Mouse (Mus musculus): ENCODE measurements around the gene Rnf181.

Rnf181 gene

GRCm38 (mm10) chr6:72366844-72367443, at the start of gene Rnf181:
Gene Rnf181 (minus strand): TSS chr6:72366956.
- DNase-seq (ENCODE audit: low read depth, low spot score): no peak

GRCm38 (mm10) chr6:72415964-72416772, 49.4 kb upstream of the Rnf181 start:
- DNase-seq (ENCODE audit: low read depth, low spot score): no peak

GRCm38 (mm10) chr6:72415181-72415580, 48.4 kb upstream of the Rnf181 start:
- DNase-seq (ENCODE audit: low read depth, low spot score): no peak

GRCm38 (mm10) chr6:72414076-72414756, 47.5 kb upstream of the Rnf181 start, which contains the start of gene Ggcx:
Gene Ggcx (plus strand): TSS chr6:72414308.
- peak; percentile 91 for DNase-seq (ENCODE audit: low read depth, low spot score)

GRCm38 (mm10) chr6:72410518-72410917, 43.8 kb upstream of the Rnf181 start:
- DNase-seq (ENCODE audit: low read depth, low spot score): peak; percentile 51

- peak; percentile 29 for DNase-seq (ENCODE audit: low read depth, low spot score)
Measured at GRCm38 (mm10) chr6:72410003-72410402, 43.2 kb upstream of the Rnf181 start.

- DNase-seq (ENCODE audit: low read depth, low spot score): peak; percentile 45
Measured at GRCm38 (mm10) chr6:72409567-72409966, 42.8 kb upstream of the Rnf181 start.

GRCm38 (mm10) chr6:72407119-72407518, 40.4 kb upstream of the Rnf181 start:
- peak; percentile 77 for DNase-seq (ENCODE audit: low read depth, low spot score)

- DNase-seq (ENCODE audit: low read depth, low spot score): no peak
Measured at GRCm38 (mm10) chr6:72405356-72405755, 38.6 kb upstream of the Rnf181 start.

- peak; percentile 63 for DNase-seq (ENCODE audit: low read depth, low spot score)
Measured at GRCm38 (mm10) chr6:72401875-72402274, 35.1 kb upstream of the Rnf181 start.

- no peak for DNase-seq (ENCODE audit: low read depth, low spot score)
Measured at GRCm38 (mm10) chr6:72399967-72400366, 33.2 kb upstream of the Rnf181 start.

GRCm38 (mm10) chr6:72396837-72397251, 30.1 kb upstream of the Rnf181 start:
- no peak for DNase-seq (ENCODE audit: low read depth, low spot score)

GRCm38 (mm10) chr6:72392341-72392740, 25.6 kb upstream of the Rnf181 start:
- no peak for DNase-seq (ENCODE audit: low read depth, low spot score)

GRCm38 (mm10) chr6:72390795-72391521, 24.2 kb upstream of the Rnf181 start:
- DNase-seq (ENCODE audit: low read depth, low spot score): peak; percentile 55

- peak; percentile 64 for DNase-seq (ENCODE audit: low read depth, low spot score)
Measured at GRCm38 (mm10) chr6:72389941-72390771, 23.4 kb upstream of the Rnf181 start, which contains the start of gene Vamp8. Gene Vamp8 (minus strand): TSS chr6:72390703.

GRCm38 (mm10) chr6:72389471-72389940, 22.8 kb upstream of the Rnf181 start:
- peak; percentile 66 for DNase-seq (ENCODE audit: low read depth, low spot score)

- no peak for DNase-seq (ENCODE audit: low read depth, low spot score)
Measured at GRCm38 (mm10) chr6:72388791-72389329, 22.1 kb upstream of the Rnf181 start.

- no peak for DNase-seq (ENCODE audit: low read depth, low spot score)
Measured at GRCm38 (mm10) chr6:72388266-72388665, 21.5 kb upstream of the Rnf181 start.

GRCm38 (mm10) chr6:72387816-72388215, 21.1 kb upstream of the Rnf181 start:
- DNase-seq (ENCODE audit: low read depth, low spot score): no peak

GRCm38 (mm10) chr6:72386561-72386960, 19.8 kb upstream of the Rnf181 start:
- no peak for DNase-seq (ENCODE audit: low read depth, low spot score)

All from A20 (cell line).